Comparison of ENCODE assay signal across 30 mouse cellular contexts in genomic region chr4:44544495-44544894, GRCm38 (mm10).
DNase-seq lines count a peak whose midpoint lies in the region; ATAC-seq lines count a peak whose summit lies in the region.
"Had no signal": no experiment of that assay in that cellular context is flagged by ENCODE, and none has a peak within 500 bp of the region (broad histone marks: within the 10 kb centered on the region; RNA-seq: fewer than 3 reads in every experiment).

No protein-coding gene starts in this region.

- H3K27me3 ChIP-seq in heart, embryonic 10.5 days (ENCODE audit: insufficient read depth, poor library complexity, severe bottlenecking): peaks cover 23% of the 10 kb centered on the region; the same call in 1 of the 2 replicates
- peaks cover 4% of the 10 kb centered on the region for H3K27me3 ChIP-seq in liver, embryonic 15.5 days
- H3K27me3 ChIP-seq: CH12.LX; midbrain, embryonic 13.5 days had no signal

- no peaks in the 10 kb centered on the region for H3K9me3 ChIP-seq in heart, embryonic 10.5 days
- H3K9me3 ChIP-seq in liver, embryonic 15.5 days (replicated peaks): no peaks in the 10 kb centered on the region
- H3K9me3 ChIP-seq: embryonic facial prominence, embryonic 10.5 days; embryonic facial prominence, embryonic 15.5 days; forebrain, embryonic 12.5 days; heart, embryonic 13.5 days; limb, embryonic 12.5 days; megakaryocyte, embryonic 14.5 days; midbrain, embryonic 13.5 days had no signal

- no peaks in the 10 kb centered on the region for H3K36me3 ChIP-seq in heart, embryonic 10.5 days
- no peaks in the 10 kb centered on the region for H3K36me3 ChIP-seq in liver, embryonic 15.5 days (replicated peaks)
- H3K36me3 ChIP-seq: embryonic facial prominence, embryonic 10.5 days; embryonic facial prominence, embryonic 15.5 days; forebrain, embryonic 12.5 days; heart, embryonic 13.5 days; limb, embryonic 12.5 days; midbrain, embryonic 13.5 days had no signal

- no peak overlapping the region for H3K4me2 ChIP-seq in liver, embryonic 15.5 days
- H3K4me2 ChIP-seq: embryonic facial prominence, embryonic 15.5 days; forebrain, embryonic 12.5 days; heart, embryonic 13.5 days; limb, embryonic 12.5 days; midbrain, embryonic 13.5 days had no signal

- WGBS in heart, embryonic 10.5 days: 56% methylated on average over 1 of the region's 1 CpGs
- WGBS in liver, embryonic 15.5 days (ENCODE audit: insufficient replicate concordance): 26% methylated on average over 1 of the region's 1 CpGs

- intact Hi-C loops in heart, postnatal 25 days (cut with DNase I): no loop called here

- H3K4me1 ChIP-seq in heart, embryonic 10.5 days: no peaks in the 10 kb centered on the region
- 0 out of 2 replicates have a peak, but pooled peaks cover 7% of the 10 kb centered on the region for H3K4me1 ChIP-seq in liver, embryonic 15.5 days (replicated peaks)
- H3K4me1 ChIP-seq: embryonic facial prominence, embryonic 10.5 days; embryonic facial prominence, embryonic 15.5 days; forebrain, embryonic 12.5 days; heart, embryonic 13.5 days; limb, embryonic 12.5 days; megakaryocyte, embryonic 14.5 days; midbrain, embryonic 13.5 days had no signal

- no peak overlapping the region for H3K4me3 ChIP-seq in heart, embryonic 10.5 days
- H3K4me3 ChIP-seq in liver, embryonic 15.5 days (replicated peaks): no peak overlapping the region
- H3K4me3 ChIP-seq: embryonic facial prominence, embryonic 10.5 days; embryonic facial prominence, embryonic 15.5 days; forebrain, embryonic 12.5 days; heart, embryonic 13.5 days; limb, embryonic 12.5 days; megakaryocyte, embryonic 14.5 days; midbrain, embryonic 13.5 days had no signal

- peak; percentile 87 for DNase-seq in heart, embryonic 10.5 days (ENCODE audit: low spot score)
- no peak for DNase-seq in heart, postnatal 25 days (ENCODE audit: low spot score)
- DNase-seq in ES-CJ7 (ENCODE audit: low read depth, low spot score): peak; percentile 45
- DNase-seq in c-Kit-positive CD71-positive TER-119-positive erythroid progenitor cells, embryonic 14.5 days (ENCODE audit: low spot score): peak; percentile 59
- DNase-seq in kidney, postnatal 25 days: no peak
- DNase-seq in kidney, postnatal 14 days: no peak
- DNase-seq: adrenal gland, adult 2 months; cerebellum, adult 11-12 months; cerebellum, adult 9-11 months; forebrain, postnatal 0 days; heart, postnatal 14 days; kidney, adult 2 months; layer of hippocampus, adult 9-11 months; lung, adult 18-20 months; lung, postnatal 4 days; thymus, adult 2 months; thymus, postnatal 36 days had no signal

- ATAC-seq in liver, embryonic 15.5 days (ENCODE audit: insufficient read depth): peak; percentile 63
- no peak for ATAC-seq in granulocyte monocyte progenitor cell, adult 5-6 weeks (replicated peaks; ENCODE audit: poor library complexity, severe bottlenecking)
- ATAC-seq: activated CD4-positive, CD25-positive, alpha-beta regulatory T cell, adult 4 months; forebrain, postnatal 0 days; hindbrain, embryonic 16.5 days; lung, postnatal 0 days; midbrain, embryonic 13.5 days had no signal

- no peak overlapping the region for H3K9ac ChIP-seq in liver, embryonic 15.5 days
- H3K9ac ChIP-seq: embryonic facial prominence, embryonic 15.5 days; forebrain, embryonic 12.5 days; forebrain, postnatal 0 days; heart, embryonic 13.5 days; limb, embryonic 12.5 days; midbrain, embryonic 13.5 days had no signal

- no peak overlapping the region for H3K27ac ChIP-seq in heart, embryonic 10.5 days
- no peak overlapping the region for H3K27ac ChIP-seq in liver, embryonic 15.5 days (replicated peaks)
- H3K27ac ChIP-seq: embryonic facial prominence, embryonic 10.5 days; embryonic facial prominence, embryonic 15.5 days; forebrain, embryonic 12.5 days; heart, embryonic 13.5 days; limb, embryonic 12.5 days; midbrain, embryonic 13.5 days had no signal

Comparison
In these comparisons a context has a peak if more than half of its experiments do, and no peak if none do; other contexts are left out.
1. DNase-seq: peak in heart, embryonic 10.5 days (single experiment), ES-CJ7 (single experiment) and c-Kit-positive CD71-positive TER-119-positive erythroid progenitor cells, embryonic 14.5 days (single experiment); none in heart, postnatal 25 days (single experiment), kidney, postnatal 25 days (0 of 2) and kidney, postnatal 14 days (single experiment).